Mouse (Mus musculus) urinary bladder, postnatal 36 days (tissue): Measurements from ENCODE around the gene Cep70.
A peak's percentile ranks its signal among the peaks of the same experiment; 100 is the strongest.

Experiments used
- DNase-seq, 2 experiments: peaks; one replicate each; pipeline ENCODE4 v3.0.0; 2022; ENCODE audit warnings: low spot score in 2 of 2, mixed read lengths in 1 of 2

Gene Cep70

GRCm38 (mm10) chr9:99243190-99243894 lies at the start of gene Cep70:
TSS of gene Cep70 (plus strand) at chr9:99243367.
- DNase-seq: peak; percentile 96

- no peak for DNase-seq
Measured at GRCm38 (mm10) chr9:99212643-99213042, 30.5 kb upstream of the Cep70 start.

- no peak for DNase-seq
Measured at GRCm38 (mm10) chr9:99216182-99216581, 27.0 kb upstream of the Cep70 start.

GRCm38 (mm10) chr9:99217999-99218719 lies 25.0 kb upstream of the Cep70 start:
- DNase-seq: peak in 1 of 2 experiments; percentile 12

- no peak for DNase-seq
Measured at GRCm38 (mm10) chr9:99221636-99222035, 21.5 kb upstream of the Cep70 start.

- no peak for DNase-seq
Measured at GRCm38 (mm10) chr9:99224583-99224982, 18.6 kb upstream of the Cep70 start.

GRCm38 (mm10) chr9:99229450-99229849 lies 13.7 kb upstream of the Cep70 start:
- DNase-seq: no peak

- DNase-seq: no peak
Measured at GRCm38 (mm10) chr9:99237139-99237538, 6.0 kb upstream of the Cep70 start, which contains the start of gene Faiml. TSS of gene Faiml (minus strand) at chr9:99237239.

GRCm38 (mm10) chr9:99238276-99238675 lies 4.9 kb upstream of the Cep70 start:
- DNase-seq: no peak

- no peak for DNase-seq
Measured at GRCm38 (mm10) chr9:99239256-99239655, 3.9 kb upstream of the Cep70 start.

GRCm38 (mm10) chr9:99240571-99240970 lies 2.6 kb upstream of the Cep70 start:
- DNase-seq: no peak

GRCm38 (mm10) chr9:99242035-99242434 lies 1.1 kb upstream of the Cep70 start:
- DNase-seq: peak; percentile 24 to 49

- DNase-seq: no peak
Measured at GRCm38 (mm10) chr9:99242533-99243189, 506 bp upstream of the Cep70 start.

- no peak for DNase-seq
Measured at GRCm38 (mm10) chr9:99243895-99244293, 727 bp downstream of the Cep70 start.

- no peak for DNase-seq
Measured at GRCm38 (mm10) chr9:99248304-99248703, 5.1 kb downstream of the Cep70 start.

- DNase-seq: no peak
Measured at GRCm38 (mm10) chr9:99248906-99249305, 5.7 kb downstream of the Cep70 start.

GRCm38 (mm10) chr9:99253861-99254260 lies 10.7 kb downstream of the Cep70 start:
- no peak for DNase-seq

- DNase-seq: no peak
Measured at GRCm38 (mm10) chr9:99256206-99256605, 13.0 kb downstream of the Cep70 start.

- no peak for DNase-seq
Measured at GRCm38 (mm10) chr9:99256821-99257220, 13.7 kb downstream of the Cep70 start.

GRCm38 (mm10) chr9:99258891-99259290 lies 15.7 kb downstream of the Cep70 start:
- DNase-seq: no peak

GRCm38 (mm10) chr9:99304296-99304695 lies 61.1 kb downstream of the Cep70 start:
- DNase-seq: no peak

- no peak for DNase-seq
Measured at GRCm38 (mm10) chr9:99306226-99306625, 63.1 kb downstream of the Cep70 start.
